Mouse (Mus musculus) forebrain, embryonic 10.5 days (tissue): ENCODE data around the gene Stx16. TPM values are rescaled to one million over a fixed set of nuclear protein-coding genes. Genes with fewer than 3 reads are reported as not detected.

Experiments
- polyA plus RNA-seq: library from polyadenylated mRNA; unstranded; fragments of >200 nt; fragmentation: Nextera tagmentation; extraction: Ambion mirVana; gene quantifications from 2 replicates; pipeline ENCODE4 v1.2.1, GENCODE M21; 2016

Gene Stx16
- polyA plus RNA-seq, 1 experiment from 2014 or later = 9.7 TPM

Other genes starting within 250 kb of the Stx16 start
- gene Npepl1, start 34.0 kb downstream of the Stx16 start, polyA plus RNA-seq = 30.0 and 32.1 TPM in 2 replicates
- gene Gnas, start 208.0 kb downstream of the Stx16 start, polyA plus RNA-seq = 880 and 928 TPM in 2 replicates